In genomic region chr1:147239108-147239507, GRCm38 (mm10) we compare ENCODE assay signal across 20 mouse cellular contexts.
DNase-seq lines count a peak whose midpoint lies in the region; ATAC-seq and TF ChIP-seq lines count a peak whose summit lies in the region.
"Had no signal": no experiment of that assay in that cellular context is flagged by ENCODE, and none has a peak within 500 bp of the region (broad histone marks: within the 10 kb centered on the region; RNA-seq: fewer than 3 reads in every experiment).

No protein-coding gene starts in this region.

- no peak for DNase-seq in CH12.LX (ENCODE audit: extremely low read depth)
- no peak for DNase-seq in ES-E14 (ENCODE audit: low read depth, low spot score)
- no peak for DNase-seq in midbrain, embryonic 14.5 days
- DNase-seq in forebrain, postnatal 0 days = no peak
- DNase-seq: adrenal gland, adult 2 months; adrenal gland, adult 8-10 months; adrenal gland, postnatal 10 days; adrenal gland, postnatal 14 days; adrenal gland, postnatal 25 days; adrenal gland, postnatal 36 days; B cell, adult 2 months; cerebellum, adult 11 months; cerebellum, adult 11-12 months; cerebellum, adult 18-20 months; cerebellum, adult 2 months; cerebellum, adult 8-10 months had no signal

- no peak overlapping the region for H3K9ac ChIP-seq in CH12.LX (ENCODE audit: insufficient read depth, low read depth)
- H3K9ac ChIP-seq in ES-E14 (ENCODE audit: insufficient read depth, low read depth, low read length, poor library complexity, severe bottlenecking) = no peak overlapping the region
- H3K9ac ChIP-seq in midbrain, embryonic 14.5 days (replicated peaks; ENCODE audit: low read length) = no peak overlapping the region
- no peak overlapping the region for H3K9ac ChIP-seq in forebrain, postnatal 0 days

- WGBS in midbrain, embryonic 14.5 days = 83% methylated on average over 3 of the region's 3 CpGs
- 79% methylated on average over 3 of the region's 3 CpGs for WGBS in forebrain, postnatal 0 days

- no peaks in the 10 kb centered on the region for H3K36me3 ChIP-seq in CH12.LX (replicated peaks in 1 of 2; ENCODE audit: control insufficient read depth in 1 of 2, insufficient read depth in 1 of 2, low read length in 1 of 2)
- no peaks in the 10 kb centered on the region for H3K36me3 ChIP-seq in ES-E14 (ENCODE audit: control insufficient read depth, insufficient read depth, low read length, poor library complexity, severe bottlenecking)
- H3K36me3 ChIP-seq in midbrain, embryonic 14.5 days (ENCODE audit: control insufficient read depth, insufficient read depth, low read length) = no peaks in the 10 kb centered on the region
- H3K36me3 ChIP-seq in forebrain, postnatal 0 days (ENCODE audit: insufficient read depth) = no peaks in the 10 kb centered on the region
- H3K36me3 ChIP-seq: G1E had no signal

- no peak for ATAC-seq in midbrain, embryonic 14.5 days (ENCODE audit: low FRiP score, low TSS enrichment)
- no peak for ATAC-seq in forebrain, postnatal 0 days
- ATAC-seq: activated CD4-positive, CD25-positive, alpha-beta regulatory T cell, adult 4 months; CD4-positive, CD25-positive, alpha-beta regulatory T cell, adult 4 months; Patski had no signal

- no peak overlapping the region for H3K4me2 ChIP-seq in CH12.LX (ENCODE audit: insufficient read depth, low read depth, poor library complexity, severe bottlenecking)
- H3K4me2 ChIP-seq in midbrain, embryonic 14.5 days (ENCODE audit: low read length) = no peak overlapping the region
- H3K4me2 ChIP-seq in forebrain, postnatal 0 days (ENCODE audit: low read depth) = no peak overlapping the region

- dilution Hi-C loops in CH12.LX (cut with MboI; ENCODE audit: extremely low pct_ligation_motif_present, extremely low pct_unique_long_range_greater_than_20kb, low sequenced_read_pairs) = no loop called here

- peaks cover 21% of the 10 kb centered on the region for H3K9me3 ChIP-seq in CH12.LX (replicated peaks; ENCODE audit: low read length)
- no peaks in the 10 kb centered on the region for H3K9me3 ChIP-seq in ES-E14 (ENCODE audit: control insufficient read depth, insufficient read depth, low read depth, low read length)
- H3K9me3 ChIP-seq in midbrain, embryonic 14.5 days (ENCODE audit: control insufficient read depth, low read length) = no peaks in the 10 kb centered on the region
- no peaks in the 10 kb centered on the region for H3K9me3 ChIP-seq in forebrain, postnatal 0 days (ENCODE audit: low read length)

- TF ChIP-seq RAD21 in CH12.LX (IDR thresholded peaks at IDR 0.05; ENCODE audit: low read depth, low read length) = no peak

- H3K79me2 ChIP-seq in CH12.LX (replicated peaks; ENCODE audit: control insufficient read depth, extremely low read depth, insufficient read depth, poor library complexity, severe bottlenecking) = no peaks in the 10 kb centered on the region

- H3K27ac ChIP-seq in CH12.LX (ENCODE audit: insufficient read depth, low read depth) (no peak overlapping the region), ES-E14 (ENCODE audit: insufficient read depth, low read depth, low read length, poor library complexity, severe bottlenecking) (no peak overlapping the region)
- no peak overlapping the region for H3K27ac ChIP-seq in midbrain, embryonic 14.5 days (replicated peaks; ENCODE audit: low read depth, low read length)
- no peak overlapping the region for H3K27ac ChIP-seq in forebrain, postnatal 0 days (ENCODE audit: low read depth, low read length)

- in situ Hi-C loops in CH12.LX (cut with MboI; ENCODE audit: low pct_ligation_motif_present, low pct_unique_long_range_greater_than_20kb, low sequenced_read_pairs) = no loop called here
- in situ Hi-C loops in ES-E14 (cut with MboI; ENCODE audit: low sequenced_read_pairs in 2 of 2, unreplicated experiment in 2 of 2) = no loop called here

- TF ChIP-seq POLR2A in CH12.LX (IDR thresholded peaks at IDR 0.05; ENCODE audit: low read depth, low read length) = no peak

- no peaks in the 10 kb centered on the region for H3K27me3 ChIP-seq in CH12.LX (replicated peaks)
- no peaks in the 10 kb centered on the region for H3K27me3 ChIP-seq in midbrain, embryonic 14.5 days (ENCODE audit: control insufficient read depth, insufficient read depth, low read length)
- H3K27me3 ChIP-seq in forebrain, postnatal 0 days (ENCODE audit: insufficient read depth, low read length) = no peaks in the 10 kb centered on the region
- H3K27me3 ChIP-seq: Patski had no signal

- H3K4me1 ChIP-seq in CH12.LX (ENCODE audit: control insufficient read depth in 1 of 2, insufficient read depth in 2 of 2) (no peaks in the 10 kb centered on the region), ES-E14 (ENCODE audit: control insufficient read depth in 2 of 2, insufficient read depth in 2 of 2, low read length in 2 of 2, poor library complexity in 1 of 2) (no peaks in the 10 kb centered on the region)
- H3K4me1 ChIP-seq in midbrain, embryonic 14.5 days (ENCODE audit: control insufficient read depth, insufficient read depth, low read length) = no peaks in the 10 kb centered on the region
- H3K4me1 ChIP-seq in forebrain, postnatal 0 days (ENCODE audit: insufficient read depth) = no peaks in the 10 kb centered on the region

- TF ChIP-seq CTCF in CH12.LX (conservative IDR thresholded peaks at IDR 0.05 in 1 of 2, IDR thresholded peaks at IDR 0.05 in 1 of 2; ENCODE audit: low read depth in 2 of 2, low read length in 2 of 2) = no peak
- no peak for TF ChIP-seq CTCF in forebrain, postnatal 0 days (IDR thresholded peaks at IDR 0.05; ENCODE audit: low read depth)

- no peak for TF ChIP-seq EP300 in CH12.LX (IDR thresholded peaks at IDR 0.05; ENCODE audit: low read length)

- H3K4me3 ChIP-seq in CH12.LX (replicated peaks in 1 of 3; ENCODE audit: low read depth in 2 of 3, low read length in 2 of 3, poor library complexity in 1 of 3) (no peak overlapping the region), ES-E14 (ENCODE audit: insufficient read depth in 1 of 2, low read depth in 1 of 2, low read length in 2 of 2, poor library complexity in 1 of 2, severe bottlenecking in 1 of 2) (no peak overlapping the region)
- H3K4me3 ChIP-seq in midbrain, embryonic 14.5 days (replicated peaks; ENCODE audit: low read depth, low read length) = no peak overlapping the region
- H3K4me3 ChIP-seq in forebrain, postnatal 0 days (ENCODE audit: low read depth, low read length) = no peak overlapping the region

TF ChIP-seq in CH12.LX, 34 proteins besides CTCF, POLR2A, EP300 and RAD21:
- peak; percentile 83 for TF ChIP-seq MAFK (IDR thresholded peaks at IDR 0.05; ENCODE audit: insufficient replicate concordance, low read length)
- no peak for TF ChIP-seq POLR2AphosphoS2 (IDR thresholded peaks at IDR 0.05; ENCODE audit: low read depth, low read length)

TF ChIP-seq in ES-E14, 5 proteins besides CTCF, POLR2A, EP300 and RAD21:
- TF ChIP-seq MAFK (IDR thresholded peaks at IDR 0.05; ENCODE audit: insufficient read depth, low read depth, low read length) = peak; percentile 76; the same call in 1 of the 2 replicates
- no peak for TF ChIP-seq HCFC1 (IDR thresholded peaks at IDR 0.05; ENCODE audit: borderline replicate concordance, insufficient read depth, low read length)
